Mouse (Mus musculus) heart, adult 11 months (tissue): ENCODE data around the gene Smim5.
A peak's percentile ranks its signal among the peaks of the same experiment; 100 is the strongest.

Source experiments
- DNase-seq: peaks from one replicate; pipeline ENCODE4 v3.0.0; 2022

The Smim5 gene

GRCm38 (mm10) chr11:115898446-115898845, 1.3 kb upstream of the Smim5 start:
- DNase-seq = no peak

- peak; percentile 93 for DNase-seq
These were observed 880 bp upstream of the Smim5 start for GRCm38 (mm10) chr11:115898886-115899285.

- DNase-seq = peak; percentile 95
These were observed 983 bp downstream of the Smim5 start for GRCm38 (mm10) chr11:115900561-115901337.

- DNase-seq = peak; percentile 91
These were observed 1.8 kb downstream of the Smim5 start for GRCm38 (mm10) chr11:115901338-115902161.

- peak; percentile 96 for DNase-seq
These were observed 2.4 kb downstream of the Smim5 start for GRCm38 (mm10) chr11:115902177-115902576.

- peak; percentile 97 for DNase-seq
These were observed 3.1 kb downstream of the Smim5 start for GRCm38 (mm10) chr11:115902831-115903230.

GRCm38 (mm10) chr11:115903384-115904230, 3.8 kb downstream of the Smim5 start:
- peak; percentile 98 for DNase-seq

- no peak for DNase-seq
These were observed 4.6 kb downstream of the Smim5 start for GRCm38 (mm10) chr11:115904231-115904955.

GRCm38 (mm10) chr11:115904956-115905790, 5.4 kb downstream of the Smim5 start:
- DNase-seq = no peak

- DNase-seq = no peak
These were observed 6.3 kb downstream of the Smim5 start for GRCm38 (mm10) chr11:115906116-115906515.

- DNase-seq = no peak
These were observed 6.8 kb downstream of the Smim5 start for GRCm38 (mm10) chr11:115906521-115906920.

GRCm38 (mm10) chr11:115911134-115911561, 11.4 kb downstream of the Smim5 start:
- peak; percentile 93 for DNase-seq

GRCm38 (mm10) chr11:115911632-115912376, 12.0 kb downstream of the Smim5 start, which contains the start of gene Smim6:
Gene Smim6, plus strand, starts transcription at chr11:115912017.
- no peak for DNase-seq

- no peak for DNase-seq
These were observed 16.8 kb downstream of the Smim5 start for GRCm38 (mm10) chr11:115916579-115916978.

GRCm38 (mm10) chr11:115918637-115919036, 18.9 kb downstream of the Smim5 start:
- DNase-seq = no peak

GRCm38 (mm10) chr11:115919073-115919472, 19.3 kb downstream of the Smim5 start:
- no peak for DNase-seq

GRCm38 (mm10) chr11:115920110-115920818, 20.5 kb downstream of the Smim5 start:
- no peak for DNase-seq

GRCm38 (mm10) chr11:115921986-115922385, 22.2 kb downstream of the Smim5 start:
- DNase-seq = no peak

- DNase-seq = peak; percentile 93
These were observed 29.3 kb downstream of the Smim5 start for GRCm38 (mm10) chr11:115929031-115929430.

- no peak for DNase-seq
These were observed 30.1 kb downstream of the Smim5 start for GRCm38 (mm10) chr11:115929818-115930217.
